Mouse (Mus musculus): ENCODE data around the gene Med25.
A peak's percentile ranks its signal among the peaks of the same experiment; 100 is the strongest.

Gene Med25

GRCm38 (mm10) chr7:44892276-44892921 lies at the start of gene Med25:
TSS of gene Med25 (minus strand) at chr7:44892712.
- peak; percentile 91 for DNase-seq

GRCm38 (mm10) chr7:44938680-44939079 lies 46.2 kb upstream of the Med25 start:
- no peak for DNase-seq

GRCm38 (mm10) chr7:44929204-44930151 lies 37.0 kb upstream of the Med25 start, which contains the start of gene Ap2a1:
TSS of gene Ap2a1 (minus strand) at chr7:44929496.
- DNase-seq = peak; percentile 99

GRCm38 (mm10) chr7:44928570-44928969 lies 36.1 kb upstream of the Med25 start:
- no peak for DNase-seq

DNA sequence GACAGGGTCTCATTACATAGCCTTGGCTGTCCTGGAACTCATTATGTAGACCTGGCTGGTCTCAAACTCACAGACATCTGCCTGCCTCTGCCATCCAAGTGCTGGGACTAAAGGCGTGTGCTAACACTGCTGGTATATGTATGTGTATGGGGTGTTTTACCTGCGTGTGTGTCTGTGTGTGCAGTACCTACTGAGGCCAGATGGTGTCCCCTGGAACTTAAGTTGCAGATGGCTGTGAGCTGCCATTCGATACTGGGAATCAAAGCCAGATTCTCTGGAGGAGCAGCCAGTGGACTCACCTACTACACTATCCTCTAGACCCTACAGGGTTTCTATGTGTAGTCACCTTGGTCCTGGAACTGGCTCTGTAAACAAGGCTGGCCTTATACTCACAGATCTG lies 33.0 kb upstream of the Med25 start:
- DNase-seq = no peak

GRCm38 (mm10) chr7:44922530-44922929 lies 30.0 kb upstream of the Med25 start:
- no peak for DNase-seq

- DNase-seq = no peak
Measured at GRCm38 (mm10) chr7:44919127-44919526, 26.6 kb upstream of the Med25 start.

DNA sequence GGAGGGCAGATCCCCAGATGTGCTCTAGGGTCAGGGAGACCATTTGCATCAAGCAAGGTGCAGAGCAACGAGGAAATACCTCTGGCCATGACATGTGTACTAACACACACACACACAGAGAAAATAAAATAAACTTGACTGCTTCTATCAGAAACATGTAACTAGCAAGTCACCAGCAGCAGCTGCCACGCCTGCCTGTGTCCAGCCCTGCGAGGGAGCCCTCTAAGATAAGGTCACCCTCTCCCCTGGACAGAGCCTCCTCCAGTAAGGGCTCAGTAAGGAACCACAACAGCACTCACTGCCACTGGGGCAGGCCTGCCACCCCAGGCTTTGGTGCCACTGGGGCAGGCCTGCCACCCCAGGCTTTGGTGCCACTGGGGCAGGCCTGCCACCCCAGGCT lies 25.7 kb upstream of the Med25 start:
- no peak for DNase-seq

GRCm38 (mm10) chr7:44916881-44917280 lies 24.4 kb upstream of the Med25 start:
- DNase-seq = no peak

DNA sequence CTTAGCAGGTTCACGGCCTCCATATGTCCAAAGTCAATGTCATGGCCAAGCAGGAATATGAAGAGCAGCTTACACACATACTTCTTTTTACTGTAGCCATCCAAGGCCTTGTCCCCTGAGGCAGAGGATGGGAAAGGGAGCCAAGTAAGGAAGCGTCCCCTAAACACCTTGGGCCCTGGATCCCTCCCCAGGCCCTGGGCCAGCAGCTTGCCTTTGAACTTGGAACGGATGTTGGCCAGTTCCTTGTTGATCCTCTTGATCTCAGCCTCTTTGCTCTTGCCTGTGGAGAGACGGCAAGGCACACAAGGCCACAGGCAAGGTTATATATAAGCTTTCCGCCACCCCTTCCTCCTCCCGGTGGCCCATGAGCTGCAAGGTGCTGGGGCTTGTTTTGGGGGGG lies 23.7 kb upstream of the Med25 start:
- DNase-seq = no peak

GRCm38 (mm10) chr7:44915314-44915713 lies 22.8 kb upstream of the Med25 start:
- no peak for DNase-seq

GRCm38 (mm10) chr7:44914396-44914795 lies 21.9 kb upstream of the Med25 start:
- no peak for DNase-seq

DNA sequence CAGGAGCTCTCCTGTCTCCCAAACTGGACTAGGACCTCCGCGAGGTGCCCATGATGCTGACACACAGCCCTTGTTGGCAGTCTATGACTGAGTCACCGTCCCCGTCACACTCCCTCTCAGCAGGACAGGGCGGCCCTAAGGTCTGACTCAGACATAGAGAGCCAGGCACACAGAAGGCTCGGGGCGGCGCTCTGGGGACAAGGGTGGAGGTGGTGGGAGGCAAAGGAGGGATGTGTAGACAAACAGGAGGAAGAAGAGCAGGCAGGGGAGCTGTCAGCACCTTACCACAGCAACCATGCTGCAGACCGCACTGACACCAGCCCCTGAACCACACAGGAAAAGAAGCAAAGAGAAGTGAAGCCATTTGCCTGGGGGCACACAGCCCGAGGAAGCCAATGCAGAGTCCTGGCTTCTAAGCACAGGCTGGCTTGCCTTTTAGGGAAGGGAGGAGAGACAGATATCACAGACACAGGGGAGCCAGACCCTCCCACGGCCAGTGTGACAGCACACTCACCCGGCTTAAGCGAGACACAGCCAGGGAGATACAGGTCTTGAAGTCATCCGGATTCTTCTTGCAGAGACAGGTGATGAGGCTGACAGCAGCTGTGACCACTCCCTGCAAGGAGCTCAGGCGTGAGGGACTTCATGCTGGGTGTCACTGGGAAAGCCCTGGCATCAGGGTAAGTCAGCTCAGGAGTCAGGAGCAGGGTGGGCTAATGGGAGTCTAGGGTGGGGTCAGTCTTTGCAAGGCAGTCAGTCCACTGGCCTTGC lies 16.4 kb upstream of the Med25 start:
- DNase-seq = no peak

DNA sequence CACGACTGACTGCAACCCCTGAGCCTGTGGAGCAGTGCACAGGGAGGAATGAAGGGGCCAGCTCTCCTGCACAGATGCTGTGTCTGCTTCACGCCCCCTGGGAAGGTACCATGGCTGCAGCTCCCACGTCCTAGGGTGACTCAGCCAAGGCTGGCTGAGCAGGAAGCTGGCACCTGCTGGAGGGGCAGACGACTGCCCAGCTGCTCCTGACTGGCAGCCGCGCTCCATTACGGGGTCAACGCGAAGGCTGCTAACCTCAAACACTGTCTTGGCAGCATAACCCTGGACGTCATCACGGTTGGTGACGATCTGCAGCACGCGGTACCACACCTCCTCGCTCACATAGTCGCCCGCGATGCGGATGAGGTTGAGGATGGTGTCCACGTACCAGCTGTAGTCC lies 12.9 kb upstream of the Med25 start:
- no peak for DNase-seq

DNA sequence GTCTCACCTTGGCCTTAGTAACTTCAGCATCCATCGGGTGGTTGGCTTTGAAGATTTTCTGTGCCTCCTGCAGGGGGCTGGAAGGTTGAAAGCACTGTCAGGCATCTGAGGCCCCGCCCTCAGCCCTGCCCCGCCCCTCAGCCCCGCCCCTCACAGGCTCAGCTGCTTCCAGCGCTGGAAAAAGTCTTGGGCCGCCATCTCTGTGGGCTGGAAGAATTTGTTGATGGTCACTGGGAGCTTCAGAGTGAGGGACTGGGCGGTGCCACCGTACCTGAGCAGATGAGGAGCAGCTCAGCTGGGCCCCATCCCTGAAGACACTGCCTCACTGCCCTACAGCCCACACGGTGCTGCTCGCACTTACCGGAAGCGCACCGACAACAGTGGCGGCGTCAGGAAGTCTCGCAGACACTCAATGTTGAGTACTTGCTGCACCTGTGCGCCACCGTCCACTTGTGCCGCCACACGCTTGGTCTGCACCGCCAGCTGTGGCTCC lies 8.8 kb upstream of the Med25 start:
- DNase-seq = no peak

- DNase-seq = no peak
Measured at GRCm38 (mm10) chr7:44900632-44901031, 8.1 kb upstream of the Med25 start.

- no peak for DNase-seq
Measured at GRCm38 (mm10) chr7:44898607-44899006, 6.1 kb upstream of the Med25 start.

DNA sequence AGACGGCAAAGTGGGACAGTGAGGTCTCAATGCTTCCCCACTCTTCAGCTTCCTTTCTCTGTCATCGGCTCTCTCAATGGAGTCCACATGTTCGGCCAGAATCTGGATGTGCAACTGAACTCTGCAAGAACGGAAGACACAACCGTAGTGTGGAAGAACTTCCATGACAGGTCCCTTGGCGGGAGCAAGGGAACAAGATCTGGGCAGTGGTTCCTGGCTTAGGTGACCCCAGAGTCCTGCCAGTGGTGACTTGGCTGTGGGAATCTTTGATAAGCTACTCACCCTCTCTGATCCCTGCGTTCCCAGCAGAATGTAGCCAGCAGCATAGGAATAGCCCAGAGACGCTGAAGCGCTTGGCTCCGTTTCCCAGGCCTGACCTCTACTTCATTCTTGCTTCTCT lies 4.0 kb upstream of the Med25 start:
- DNase-seq = no peak

DNA sequence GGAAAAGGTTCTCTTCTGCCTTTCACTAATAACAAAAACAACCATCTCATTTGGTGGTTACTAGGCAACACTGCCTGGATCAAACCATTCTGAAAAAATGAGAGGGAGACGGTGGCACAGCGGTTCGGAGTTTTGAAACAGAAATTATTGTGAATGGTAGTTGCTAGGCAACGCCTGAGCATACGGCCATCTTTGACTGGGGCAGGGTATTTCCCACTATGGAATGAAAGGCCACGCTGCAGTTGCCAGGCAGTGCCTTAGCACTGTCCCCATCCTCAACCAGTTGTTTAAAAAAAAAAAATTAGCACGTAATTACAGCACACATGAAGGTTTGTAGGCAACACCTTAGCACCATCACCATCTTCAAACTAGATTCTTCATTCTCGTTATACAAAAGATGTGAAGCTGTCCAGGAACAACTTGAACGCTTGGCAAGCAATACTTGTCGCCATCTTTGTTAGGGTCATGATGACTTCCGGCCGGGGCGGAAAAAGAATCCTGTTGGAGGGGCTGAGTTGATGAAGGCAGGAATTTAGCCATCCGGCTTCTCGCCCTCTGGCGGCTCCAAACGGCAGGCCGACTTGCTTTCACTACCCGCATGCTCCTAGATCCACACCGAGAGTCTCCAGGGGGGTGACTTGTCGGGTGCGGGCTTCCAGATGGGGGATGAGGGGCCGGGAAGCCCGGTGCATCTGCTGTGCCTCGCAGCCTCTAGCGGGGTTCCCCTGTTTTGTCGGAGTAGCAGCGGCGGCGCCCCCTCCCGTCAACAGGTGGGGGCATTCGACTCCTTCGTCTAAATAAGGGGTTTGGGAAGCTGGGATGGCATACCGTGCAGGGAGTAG lies 3.3 kb upstream of the Med25 start, which contains the start of gene Fuz:
Fuz (plus strand) TSS at position 487 of the 842 bp plus-strand sequence.
- peak; percentile 89 for DNase-seq

DNA sequence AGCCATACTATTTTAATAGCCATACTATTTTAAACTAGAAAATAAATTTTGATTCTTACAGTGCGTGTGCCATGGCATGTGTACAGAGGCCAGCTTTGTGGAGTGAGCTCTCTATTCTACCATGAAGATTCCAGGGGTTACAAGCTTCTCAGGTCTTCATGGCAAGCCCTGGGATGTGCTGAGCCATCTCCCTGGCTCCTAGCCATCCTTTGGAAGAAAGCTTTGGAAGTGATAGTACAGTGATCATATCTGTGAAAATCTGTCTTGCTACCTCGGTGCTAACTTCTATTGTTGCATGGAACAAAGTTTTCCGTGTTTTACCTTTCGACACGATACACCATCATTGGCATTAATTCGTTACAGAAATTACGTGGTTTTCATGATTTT lies 2.7 kb upstream of the Med25 start:
- DNase-seq = no peak

DNA sequence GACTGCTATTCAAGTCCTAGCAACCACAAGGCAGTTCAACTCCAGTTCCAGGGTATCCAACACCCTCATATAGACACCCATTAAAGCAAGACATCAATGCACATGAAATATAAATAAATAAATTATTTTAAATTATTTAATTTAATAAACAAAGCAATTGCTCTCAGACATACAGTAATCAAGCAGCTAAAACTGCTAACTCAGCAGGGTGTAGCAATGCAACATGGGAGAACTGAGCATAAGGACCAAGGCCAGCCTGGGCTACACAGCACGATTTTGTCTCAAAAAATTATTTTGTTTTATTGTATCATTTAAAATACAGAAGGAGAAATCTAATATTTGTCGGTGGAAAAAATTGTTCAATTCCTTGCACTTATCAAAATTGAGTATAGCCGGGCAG lies 1.7 kb upstream of the Med25 start:
- no peak for DNase-seq

GRCm38 (mm10) chr7:44893197-44893596 lies 685 bp upstream of the Med25 start:
- DNase-seq = no peak
